Mouse (Mus musculus): ENCODE results near the gene Pcif1. TPM values are rescaled to one million over a fixed set of nuclear protein-coding genes. Genes with fewer than 3 reads are reported as not detected.

Pcif1 gene
- polyA plus RNA-seq, 1 experiment from 2014 or later = 71.3 TPM

- H3K4me1 ChIP-seq (ENCODE audit: insufficient read depth, low read depth, low read length) = no peaks in the 10 kb centered on the region
- H3K36me3 ChIP-seq (ENCODE audit: insufficient read depth, low read length) = no peaks in the 10 kb centered on the region
- 30% methylated on average over 4 of the region's 4 CpGs for WGBS
- no peak overlapping the region for H3K27ac ChIP-seq (ENCODE audit: low read length)
- no peak overlapping the region for H3K4me3 ChIP-seq (ENCODE audit: low read depth, low read length)
- no peaks in the 10 kb centered on the region for H3K9me3 ChIP-seq (ENCODE audit: low read length)
- no peak for DNase-seq (ENCODE audit: low spot score)
- H3K9ac ChIP-seq (replicated peaks; ENCODE audit: low read depth) = no peak overlapping the region
- H3K4me2 ChIP-seq (replicated peaks; ENCODE audit: low read depth, low read length) = no peak overlapping the region
- no peak for TF ChIP-seq CTCF (IDR thresholded peaks at IDR 0.05)
- TF ChIP-seq EP300 (IDR thresholded peaks at IDR 0.05) = no peak
- H3K27me3 ChIP-seq (replicated peaks; ENCODE audit: insufficient read depth, low read length) = peaks cover 25% of the 10 kb centered on the region
- ATAC-seq = no peak
These were observed 56.9 kb downstream of the Pcif1 start for GRCm38 (mm10) chr2:164935991-164936390.

GRCm38 (mm10) chr2:164938146-164939091 is 59.3 kb downstream of the Pcif1 start:
- H3K27ac ChIP-seq (ENCODE audit: low read length) = no peak overlapping the region
- H3K27me3 ChIP-seq (replicated peaks; ENCODE audit: insufficient read depth, low read length) = peaks cover 25% of the 10 kb centered on the region
- no peak overlapping the region for H3K9ac ChIP-seq (replicated peaks; ENCODE audit: low read depth)
- no peaks in the 10 kb centered on the region for H3K36me3 ChIP-seq (ENCODE audit: insufficient read depth, low read length)
- H3K9me3 ChIP-seq (ENCODE audit: low read length) = no peaks in the 10 kb centered on the region
- 4% methylated on average over 38 of the region's 39 CpGs for whole genome bisulfite sequencing
- TF ChIP-seq CTCF (IDR thresholded peaks at IDR 0.05) = no peak
- TF ChIP-seq EP300 (IDR thresholded peaks at IDR 0.05) = no peak
- no peaks in the 10 kb centered on the region for H3K4me1 ChIP-seq (ENCODE audit: insufficient read depth, low read depth, low read length)
- H3K4me3 ChIP-seq (ENCODE audit: low read depth, low read length) = peak overlapping the region; percentile 33
- ATAC-seq (peak; percentile 79), DNase-seq (ENCODE audit: low spot score) (peak; percentile 51)
- peak overlapping the region; percentile 58 for H3K4me2 ChIP-seq (replicated peaks; ENCODE audit: low read depth, low read length)

- no peak for TF ChIP-seq CTCF (IDR thresholded peaks at IDR 0.05)
- no peak for TF ChIP-seq EP300 (IDR thresholded peaks at IDR 0.05)
- no peak for ATAC-seq
- no peak for DNase-seq (ENCODE audit: low spot score)
- H3K36me3 ChIP-seq (ENCODE audit: insufficient read depth, low read length) = no peaks in the 10 kb centered on the region
- no peak overlapping the region for H3K9ac ChIP-seq (replicated peaks; ENCODE audit: low read depth)
- H3K4me2 ChIP-seq (replicated peaks; ENCODE audit: low read depth, low read length) = peak overlapping the region; percentile 58
- peaks cover 25% of the 10 kb centered on the region for H3K27me3 ChIP-seq (replicated peaks; ENCODE audit: insufficient read depth, low read length)
- H3K4me1 ChIP-seq (ENCODE audit: insufficient read depth, low read depth, low read length) = no peaks in the 10 kb centered on the region
- H3K27ac ChIP-seq (ENCODE audit: low read length) = no peak overlapping the region
- 5% methylated on average over 11 of the region's 11 CpGs for WGBS
- no peak overlapping the region; the same call in 1 of the 2 replicates for H3K4me3 ChIP-seq (ENCODE audit: low read depth, low read length)
- H3K9me3 ChIP-seq (ENCODE audit: low read length) = no peaks in the 10 kb centered on the region
These were observed 60.0 kb downstream of the Pcif1 start for GRCm38 (mm10) chr2:164939106-164939505.

- Histone ChIP-seq H3K4me1 (ENCODE audit: insufficient read depth, low read depth, low read length) (no peaks in the 10 kb centered on the region), H3K27ac (ENCODE audit: low read length) (no peak within 1 kb of the TSS), H3K9ac (replicated peaks; ENCODE audit: low read depth) (no peak within 1 kb of the TSS), H3K9me3 (ENCODE audit: low read length) (no peaks in the 10 kb centered on the region), H3K27me3 (replicated peaks; ENCODE audit: insufficient read depth, low read length) (peaks cover 25% of the 10 kb centered on the region), H3K36me3 (ENCODE audit: insufficient read depth, low read length) (no peaks in the 10 kb centered on the region), H3K4me2 (replicated peaks; ENCODE audit: low read depth, low read length) (no peak within 1 kb of the TSS), H3K4me3 (ENCODE audit: low read depth, low read length) (no peak within 1 kb of the TSS; the same call in 1 of the 2 replicates)
- DNase-seq (ENCODE audit: low spot score) (no peak), ATAC-seq (no peak)
- 21% methylated on average over 10 of the region's 10 CpGs for WGBS
- TF ChIP-seq CTCF (IDR thresholded peaks at IDR 0.05) = no peak
- TF ChIP-seq EP300 (IDR thresholded peaks at IDR 0.05) = no peak
These were observed 61.2 kb downstream of the Pcif1 start, which contains the start of gene Mmp9 for GRCm38 (mm10) chr2:164940140-164940830. Mmp9 (plus strand) TSS chr2:164940780.

GRCm38 (mm10) chr2:164942692-164943290 is 63.7 kb downstream of the Pcif1 start:
- no peaks in the 10 kb centered on the region for H3K4me1 ChIP-seq (ENCODE audit: insufficient read depth, low read depth, low read length)
- no peaks in the 10 kb centered on the region for H3K9me3 ChIP-seq (ENCODE audit: low read length)
- H3K9ac ChIP-seq (replicated peaks; ENCODE audit: low read depth) = no peak overlapping the region
- peak; percentile 47 for DNase-seq (ENCODE audit: low spot score)
- ATAC-seq = no peak
- H3K27ac ChIP-seq (ENCODE audit: low read length) = no peak overlapping the region
- 12% methylated on average over 5 of the region's 5 CpGs for WGBS
- H3K27me3 ChIP-seq (replicated peaks; ENCODE audit: insufficient read depth, low read length) = peaks cover 26% of the 10 kb centered on the region
- H3K4me2 ChIP-seq (replicated peaks; ENCODE audit: low read depth, low read length) = no peak overlapping the region
- TF ChIP-seq CTCF (IDR thresholded peaks at IDR 0.05) = no peak
- TF ChIP-seq EP300 (IDR thresholded peaks at IDR 0.05) = no peak
- no peak overlapping the region for H3K4me3 ChIP-seq (ENCODE audit: low read depth, low read length)
- H3K36me3 ChIP-seq (ENCODE audit: insufficient read depth, low read length) = no peaks in the 10 kb centered on the region

Other genes starting within 250 kb of the Pcif1 start
- not detected in 2 replicates for gene Wfdc16, start 240.5 kb upstream of the Pcif1 start, polyA plus RNA-seq (2015; fragmentation: Nextera tagmentation; extraction: Ambion mirVana)
- 0.57 and 0.88 TPM in 2 replicates for gene Wfdc10, start 223.3 kb upstream of the Pcif1 start, polyA plus RNA-seq (2015; fragmentation: Nextera tagmentation; extraction: Ambion mirVana)
- gene Wfdc9, start 222.7 kb upstream of the Pcif1 start, polyA plus RNA-seq (2015; fragmentation: Nextera tagmentation; extraction: Ambion mirVana) = not detected in 2 replicates
- not detected in 2 replicates for gene Wfdc11, start 205.2 kb upstream of the Pcif1 start, polyA plus RNA-seq (2015; fragmentation: Nextera tagmentation; extraction: Ambion mirVana)
- gene Wfdc13, start 194.2 kb upstream of the Pcif1 start, polyA plus RNA-seq (2015; fragmentation: Nextera tagmentation; extraction: Ambion mirVana) = 1.3 and 1.9 TPM in 2 replicates
- not detected in 2 replicates for gene Spint4, start 180.8 kb upstream of the Pcif1 start, polyA plus RNA-seq (2015; fragmentation: Nextera tagmentation; extraction: Ambion mirVana)
- gene Spint5, start 164.0 kb upstream of the Pcif1 start, polyA plus RNA-seq (2015; fragmentation: Nextera tagmentation; extraction: Ambion mirVana) = not detected in 2 replicates
- gene Wfdc3, start 133.4 kb upstream of the Pcif1 start, polyA plus RNA-seq (2015; fragmentation: Nextera tagmentation; extraction: Ambion mirVana) = 6.4 and 6.6 TPM in 2 replicates
- 47.1 and 47.2 TPM in 2 replicates for gene Dnttip1, start 133.3 kb upstream of the Pcif1 start, polyA plus RNA-seq (2015; fragmentation: Nextera tagmentation; extraction: Ambion mirVana)
- 21.1 and 33.3 TPM in 2 replicates for gene Ube2c, start 109.4 kb upstream of the Pcif1 start, polyA plus RNA-seq (2015; fragmentation: Nextera tagmentation; extraction: Ambion mirVana)
- gene Tnnc2, start 99.3 kb upstream of the Pcif1 start, polyA plus RNA-seq (2015; fragmentation: Nextera tagmentation; extraction: Ambion mirVana) = 0.47 and 1.2 TPM in 2 replicates
- gene Snx21, start 93.5 kb upstream of the Pcif1 start, polyA plus RNA-seq (2015; fragmentation: Nextera tagmentation; extraction: Ambion mirVana) = 27.4 and 28.6 TPM in 2 replicates
- 17.8 and 18.9 TPM in 2 replicates for gene Acot8, start 74.4 kb upstream of the Pcif1 start, polyA plus RNA-seq (2015; fragmentation: Nextera tagmentation; extraction: Ambion mirVana)
- 4.3 and 5.3 TPM in 2 replicates for gene Zswim3, start 74.2 kb upstream of the Pcif1 start, polyA plus RNA-seq (2015; fragmentation: Nextera tagmentation; extraction: Ambion mirVana)
- 7.7 and 8.1 TPM in 2 replicates for gene Zswim1, start 56.6 kb upstream of the Pcif1 start, polyA plus RNA-seq (2015; fragmentation: Nextera tagmentation; extraction: Ambion mirVana)
- gene Spata25, start 50.8 kb upstream of the Pcif1 start, polyA plus RNA-seq (2015; fragmentation: Nextera tagmentation; extraction: Ambion mirVana) = not detected in 2 replicates
- 146 and 147 TPM in 2 replicates for gene Ctsa, start 46.4 kb upstream of the Pcif1 start, polyA plus RNA-seq (2015; fragmentation: Nextera tagmentation; extraction: Ambion mirVana)
- gene Neurl2, start 45.8 kb upstream of the Pcif1 start, polyA plus RNA-seq (2015; fragmentation: Nextera tagmentation; extraction: Ambion mirVana) = 5.4 and 6.5 TPM in 2 replicates
- 286 and 314 TPM in 2 replicates for gene Pltp, start 21.6 kb upstream of the Pcif1 start, polyA plus RNA-seq (2015; fragmentation: Nextera tagmentation; extraction: Ambion mirVana)
- gene Zfp335, start 32.5 kb downstream of the Pcif1 start, polyA plus RNA-seq (2015; fragmentation: Nextera tagmentation; extraction: Ambion mirVana) = 5.0 and 5.2 TPM in 2 replicates
- 4.5 and 5.6 TPM in 2 replicates for gene Mmp9, start 61.5 kb downstream of the Pcif1 start, polyA plus RNA-seq (2015; fragmentation: Nextera tagmentation; extraction: Ambion mirVana)
- gene Slc12a5, start 81.5 kb downstream of the Pcif1 start, polyA plus RNA-seq (2015; fragmentation: Nextera tagmentation; extraction: Ambion mirVana) = 0.84 and 1.0 TPM in 2 replicates
- 21.6 and 28.7 TPM in 2 replicates for gene Ncoa5, start 155.6 kb downstream of the Pcif1 start, polyA plus RNA-seq (2015; fragmentation: Nextera tagmentation; extraction: Ambion mirVana)
- 57.9 and 77.5 TPM in 2 replicates for gene Cd40, start 176.3 kb downstream of the Pcif1 start, polyA plus RNA-seq (2015; fragmentation: Nextera tagmentation; extraction: Ambion mirVana)
- gene 1700025C18Rik, start 211.4 kb downstream of the Pcif1 start, polyA plus RNA-seq (2015; fragmentation: Nextera tagmentation; extraction: Ambion mirVana) = not detected in 2 replicates

All from lung, postnatal 0 days (tissue).